Mouse (Mus musculus) adrenal gland, adult (tissue): ENCODE measurements at regions not wholly inside any gene's neighbourhood (a gene's known extent, or its start where the extent isn't known, plus 50 kb on each side); places are given as distances from the start of the nearest gene placed in this dataset.

Experiments
- DNase-seq, 2 experiments: peaks; one replicate each; pipeline ENCODE4 v3.0.0; 2022 to 2023; ENCODE audit warnings: low spot score in 1 of 2; ENCODE audit not compliant: inconsistent age in 2 of 2

- DNase-seq: no peak
These were observed 55.9 kb upstream of the Fmod start for GRCm38 (mm10) chr1:133981185-133981584.

GRCm38 (mm10) chr1:133978271-133978988, 57.2 kb upstream of the Prelp start:
- peak; percentile 56 to 70 for DNase-seq

GRCm38 (mm10) chr1:133977260-133977659, 56.0 kb upstream of the Prelp start:
- no peak for DNase-seq

- DNase-seq: no peak
These were observed 52.6 kb upstream of the Prelp start for GRCm38 (mm10) chr1:133973801-133974200.

- DNase-seq: no peak
These were observed 50.1 kb upstream of the Prelp start for GRCm38 (mm10) chr1:133971290-133971689.
